Mouse (Mus musculus): ENCODE data around the gene Cd40.

Gene Cd40

DNA sequence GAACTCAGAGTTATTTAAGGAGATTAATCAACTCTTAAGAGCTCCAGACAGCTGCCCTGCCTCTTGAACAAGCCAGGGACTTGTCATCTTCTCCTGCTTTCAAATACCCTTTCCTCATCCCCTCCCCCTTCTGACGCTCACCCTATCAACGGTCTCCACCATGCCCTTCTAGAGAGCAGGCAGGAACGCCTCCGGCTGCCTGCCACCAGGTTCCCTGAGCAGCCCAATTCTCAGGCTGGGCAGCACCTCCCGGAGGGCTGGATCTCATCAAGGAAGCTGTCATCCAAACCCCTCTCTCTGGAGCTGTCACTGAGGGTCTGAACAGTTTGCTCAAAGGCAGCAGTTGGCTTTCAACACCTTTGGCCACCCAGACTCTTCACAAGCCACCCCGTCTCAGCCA is 45.3 kb downstream of the Cd40 start:
- DNase-seq (ENCODE audit: low spot score in 2 of 2), result no peak

DNA sequence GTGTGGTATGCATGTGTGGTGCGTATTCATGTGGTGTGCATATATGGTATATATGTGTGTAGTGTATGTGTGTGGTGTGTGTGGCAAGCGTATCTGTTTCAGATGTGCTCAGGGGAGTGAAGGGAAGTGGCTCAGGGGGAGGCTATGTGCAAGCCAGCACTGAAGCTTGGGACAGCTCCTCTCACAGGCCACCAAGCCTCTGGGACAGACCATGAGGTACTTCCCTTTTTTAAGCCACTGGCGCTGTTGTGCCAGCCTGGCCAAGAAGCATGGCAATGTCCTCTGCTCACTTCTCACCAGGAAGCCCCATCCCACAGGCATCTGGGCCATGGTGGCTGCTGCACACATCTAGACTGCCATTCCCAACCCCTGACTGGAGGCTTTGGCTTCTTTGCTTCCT is 47.5 kb downstream of the Cd40 start:
- DNase-seq (ENCODE audit: low spot score in 2 of 2), result no peak

DNA sequence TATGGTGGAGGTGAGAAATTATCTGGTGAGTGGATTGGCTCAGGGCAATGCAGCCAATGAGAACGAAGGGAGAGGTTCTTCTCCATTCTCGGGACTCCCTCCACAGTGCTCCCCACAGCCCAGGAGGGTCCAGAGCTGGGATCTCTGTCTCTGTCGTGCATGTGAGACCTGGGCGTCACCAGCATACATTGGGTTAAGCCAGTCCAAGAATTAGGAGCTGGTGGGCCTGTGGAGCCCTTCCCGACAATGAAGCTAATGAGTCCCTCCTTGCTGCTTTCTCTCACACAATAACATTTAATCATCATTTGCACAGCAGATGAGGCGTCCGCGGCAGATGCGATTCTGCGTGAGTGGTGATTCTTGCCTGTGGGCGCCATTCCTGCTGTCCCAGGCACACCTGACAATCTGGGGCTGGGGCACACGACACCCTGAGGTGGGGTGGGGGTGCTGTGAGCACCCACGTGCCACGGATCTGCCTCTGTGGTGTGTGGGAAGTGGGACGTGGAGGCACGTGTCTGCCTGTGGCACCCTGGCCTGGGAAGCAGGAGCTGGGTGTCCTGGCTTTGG is 50.2 kb downstream of the Cd40 start:
- no peak for DNase-seq (ENCODE audit: low spot score in 2 of 2)

DNA sequence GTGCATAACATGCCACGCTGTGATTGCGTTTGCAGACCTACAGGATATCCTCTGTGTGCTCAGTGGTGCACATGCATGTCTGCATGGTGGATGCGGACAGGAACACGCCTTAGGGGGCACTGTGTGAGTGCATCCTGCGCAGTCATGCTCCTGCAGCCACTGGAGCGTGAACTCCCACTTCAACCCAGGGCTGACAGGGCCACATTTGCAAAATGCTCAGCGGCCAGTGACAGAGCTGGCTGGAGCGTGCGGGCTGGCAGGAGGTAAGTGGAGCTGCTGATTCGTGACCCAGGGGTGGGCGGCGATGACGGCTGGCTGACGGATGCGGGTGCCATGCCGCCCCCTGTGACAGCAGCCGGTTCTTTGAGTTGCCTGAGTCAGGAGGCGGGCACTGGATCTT is 51.2 kb downstream of the Cd40 start:
- no peak for DNase-seq (ENCODE audit: low spot score in 2 of 2)

DNA sequence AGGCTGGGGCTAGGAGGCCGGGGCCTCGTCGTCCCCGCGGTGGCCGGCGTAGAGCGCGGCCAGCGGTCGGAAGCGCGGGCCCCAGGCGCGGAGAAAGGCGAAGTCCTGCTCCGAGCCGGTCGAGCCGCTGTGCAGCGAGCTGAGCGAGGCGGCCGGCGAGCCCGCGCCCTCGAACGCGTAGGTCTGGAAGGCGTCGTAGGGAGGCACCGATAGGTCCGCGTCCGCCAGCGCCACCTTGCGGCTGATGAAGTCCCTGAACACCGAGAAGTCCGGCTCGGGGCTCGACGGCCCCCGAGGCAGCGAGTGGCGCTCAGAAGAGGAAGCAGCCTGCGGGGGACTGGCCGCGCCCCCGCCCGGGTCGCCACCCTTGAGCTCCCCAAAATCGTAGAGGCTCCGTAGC is 56.7 kb downstream of the Cd40 start:
- peak; percentile 55 to 61 for DNase-seq (ENCODE audit: low spot score in 2 of 2)

DNA sequence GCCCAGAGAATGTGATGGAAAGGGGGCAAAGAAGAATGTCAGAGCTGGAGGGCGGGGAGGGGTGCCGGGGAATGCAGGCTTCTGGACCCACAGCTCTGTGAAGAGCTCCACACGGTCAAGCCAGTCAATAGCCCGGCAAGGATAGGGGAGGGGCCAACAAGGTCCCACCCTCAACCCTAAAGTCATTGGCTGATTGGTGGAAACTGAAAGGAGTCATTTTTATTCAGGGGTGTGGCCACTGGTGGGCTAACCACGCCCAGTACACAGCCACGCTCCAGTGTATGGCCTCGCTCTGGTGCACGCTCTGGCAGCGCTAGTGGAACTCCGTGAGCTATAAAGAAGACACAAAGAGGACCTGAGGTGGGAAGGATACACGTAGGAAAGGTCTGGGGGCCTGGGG is 58.3 kb downstream of the Cd40 start:
- no peak for DNase-seq (ENCODE audit: low spot score in 2 of 2)

DNA sequence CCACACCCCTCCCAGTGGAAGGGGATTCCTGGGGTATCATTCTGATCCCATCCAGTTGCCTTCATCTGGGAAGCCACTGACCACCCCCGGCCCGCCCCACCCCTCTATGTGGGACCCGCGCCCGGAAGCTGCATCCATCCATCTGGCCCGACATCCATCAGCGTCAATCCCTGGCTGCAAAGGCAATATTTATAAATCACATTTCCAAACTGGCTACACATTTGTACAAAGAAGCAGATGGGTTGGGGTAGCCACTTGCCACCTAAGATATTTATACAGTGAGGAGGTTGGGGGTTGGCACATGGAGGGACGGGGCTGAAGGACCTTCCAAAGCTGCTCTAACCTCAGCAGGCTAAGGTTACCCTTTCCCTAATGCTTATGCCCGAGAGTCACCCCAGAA is 65.3 kb downstream of the Cd40 start:
- no peak for DNase-seq (ENCODE audit: low spot score in 2 of 2)

DNA sequence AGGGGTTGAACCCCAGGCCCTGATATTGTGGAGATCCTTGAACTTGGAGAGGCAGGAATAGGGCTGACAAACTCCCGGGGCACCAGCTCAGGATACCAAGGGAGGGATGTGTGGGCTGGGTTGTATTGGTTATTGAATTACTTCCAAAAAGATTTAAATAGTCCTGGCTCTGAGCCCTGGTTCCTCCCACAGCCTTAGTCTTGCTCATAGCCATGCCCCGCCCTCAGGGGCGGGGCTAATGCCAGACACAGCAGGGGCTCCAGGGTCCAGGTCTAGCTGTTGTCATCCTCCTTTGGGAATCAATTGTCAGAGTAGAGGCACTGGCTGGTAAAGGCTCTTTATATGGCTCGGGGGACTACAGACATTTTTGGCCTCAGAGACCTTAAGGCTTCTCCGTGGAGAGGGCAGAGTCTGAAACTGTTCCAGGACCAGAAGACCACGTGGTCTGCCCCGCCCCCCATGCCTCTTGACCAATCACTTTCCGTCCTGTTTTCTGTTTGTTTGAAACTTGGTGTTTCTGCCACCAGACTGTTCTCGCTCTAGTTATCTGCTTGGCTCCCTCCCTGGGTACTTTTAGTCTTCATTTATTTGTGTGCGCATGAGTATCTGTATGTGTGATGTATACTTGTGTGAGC is 65.9 kb downstream of the Cd40 start:
- peak in 1 of 2 experiments; percentile 53 for DNase-seq (ENCODE audit: low spot score in 2 of 2)
